Mouse (Mus musculus): ENCODE measurements around the gene Olfr1053.
"Not testable (repeated sequence)": the region's sequence is repeated elsewhere in the genome, so short reads cannot be mapped to it uniquely, and the experiment has no call there.

Olfr1053 gene

DNA sequence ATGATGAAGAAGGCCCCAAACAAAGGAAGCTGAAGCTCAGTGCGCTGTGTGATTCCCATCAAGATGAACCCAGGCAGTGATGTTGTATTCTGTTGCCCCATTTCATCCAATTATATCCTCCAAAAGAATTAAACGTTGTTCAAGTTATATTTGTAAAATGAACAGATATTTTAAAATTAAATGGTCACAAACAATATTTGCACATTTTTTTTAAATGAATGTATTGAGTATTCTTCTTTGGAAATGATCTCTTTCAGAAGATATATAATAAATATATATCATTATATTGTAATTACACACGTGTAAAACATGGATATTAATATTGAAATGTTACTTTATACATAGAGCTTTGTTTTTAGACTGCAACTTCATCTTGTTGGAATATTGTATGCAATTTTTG is at the start of gene Olfr1053:
Gene Olfr1053, minus strand, starts transcription at position 101 of the 400 bp plus-strand sequence.
- no peak for DNase-seq

DNA sequence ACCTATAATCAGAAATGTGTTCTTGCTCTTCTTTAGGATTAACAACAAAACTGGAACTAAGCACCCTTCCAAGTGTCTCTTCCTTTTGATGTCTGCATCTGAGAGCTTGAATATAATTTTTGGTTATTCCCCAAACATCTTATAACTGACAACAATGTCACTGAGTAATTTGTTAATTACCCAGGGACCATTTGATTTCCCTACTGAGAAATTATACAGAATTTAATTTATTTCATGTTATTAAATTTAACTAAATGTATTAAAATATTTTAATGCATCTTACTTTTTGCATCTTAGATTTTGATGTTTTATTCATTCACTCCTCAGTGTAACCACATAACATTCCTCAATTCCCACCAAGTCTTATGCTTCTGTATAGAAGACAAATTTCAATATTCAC is 47.3 kb upstream of the Olfr1053 start, which contains the start of gene Olfr1056:
Gene Olfr1056, minus strand, starts transcription at position 101 of the 400 bp plus-strand sequence.
- DNase-seq: no peak

DNA sequence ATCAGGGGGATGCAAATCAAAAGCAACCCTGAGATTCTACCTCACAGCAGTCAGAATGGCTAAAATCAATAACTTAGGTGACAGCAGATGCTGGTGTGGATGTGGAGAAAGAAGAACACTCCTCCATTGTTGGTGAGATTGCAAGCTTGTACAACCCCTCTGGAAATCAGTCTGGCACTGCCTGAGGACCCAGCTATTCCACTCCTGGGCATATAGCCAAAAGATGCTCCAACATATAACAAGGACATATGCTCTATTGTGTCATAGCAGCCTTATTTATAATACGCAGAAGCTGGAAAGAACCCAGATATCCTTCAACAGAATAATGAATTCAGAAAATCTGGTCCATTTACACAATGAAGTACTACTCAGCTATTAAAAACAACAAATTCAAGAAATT is 36.7 kb upstream of the Olfr1053 start:
- not testable (repeated sequence) for DNase-seq

DNA sequence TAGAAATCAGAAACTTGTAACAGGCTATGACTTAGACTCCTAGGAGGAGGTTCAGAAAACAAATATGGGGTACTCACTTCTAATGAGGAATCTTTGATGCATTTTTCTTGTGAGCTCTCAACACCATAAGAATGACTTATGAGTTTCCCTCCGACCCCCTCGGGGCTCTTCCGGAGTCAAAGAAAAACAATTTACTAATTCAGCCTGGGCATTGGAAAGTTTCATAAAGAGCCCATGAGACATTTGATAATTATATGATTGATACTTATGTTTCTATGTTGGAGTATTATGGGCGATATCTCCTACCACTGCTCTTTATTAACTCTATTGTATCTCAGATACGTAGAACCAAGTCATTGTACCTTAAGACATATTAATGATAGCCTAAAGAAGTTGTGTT is 35.1 kb upstream of the Olfr1053 start, which contains the start of gene Olfr1055:
Gene Olfr1055, minus strand, starts transcription at position 101 of the 400 bp plus-strand sequence.
- no peak for DNase-seq

DNA sequence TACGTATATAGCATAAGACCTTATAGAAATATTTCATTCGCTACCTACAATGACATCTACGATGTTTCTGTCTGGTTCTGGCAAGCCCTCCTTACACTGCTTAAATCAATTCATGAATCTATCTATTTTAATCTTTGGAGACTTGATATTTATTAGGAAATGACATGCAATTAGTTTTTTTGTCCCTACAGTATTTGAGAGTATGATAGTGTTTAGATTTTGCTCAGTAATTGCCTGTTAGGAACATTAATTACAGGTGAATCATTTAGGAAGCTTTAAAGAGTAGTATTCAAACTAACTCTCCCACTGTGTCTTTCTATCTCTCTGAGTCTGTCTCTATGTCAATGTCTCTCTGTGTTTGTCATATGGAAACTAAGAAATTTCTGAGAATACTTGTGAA is 20.2 kb upstream of the Olfr1053 start, which contains the start of gene Olfr1054:
Gene Olfr1054, minus strand, starts transcription at position 101 of the 400 bp plus-strand sequence.
- DNase-seq: no peak

DNA sequence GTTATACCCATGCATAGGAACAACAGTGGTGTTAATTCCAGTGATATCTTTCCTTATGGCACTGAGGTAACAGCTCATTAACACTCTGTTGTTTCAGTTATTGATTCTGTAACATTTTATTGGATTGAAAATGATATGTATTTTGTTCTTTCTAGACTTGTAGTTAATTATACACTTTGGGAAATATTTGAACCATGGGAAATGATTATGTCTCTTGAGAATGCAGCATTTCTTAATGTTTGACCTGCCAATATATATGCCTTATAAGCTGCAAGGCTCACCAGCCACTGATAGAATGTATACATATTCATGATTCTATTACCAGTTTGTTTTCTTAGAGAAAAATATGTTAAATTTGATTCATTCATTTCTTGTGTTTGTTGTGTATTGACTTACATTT is 22.9 kb downstream of the Olfr1053 start, which contains the start of gene Olfr1052:
Gene Olfr1052, plus strand, starts transcription at position 301 of the 400 bp plus-strand sequence.
- DNase-seq: no peak

DNA sequence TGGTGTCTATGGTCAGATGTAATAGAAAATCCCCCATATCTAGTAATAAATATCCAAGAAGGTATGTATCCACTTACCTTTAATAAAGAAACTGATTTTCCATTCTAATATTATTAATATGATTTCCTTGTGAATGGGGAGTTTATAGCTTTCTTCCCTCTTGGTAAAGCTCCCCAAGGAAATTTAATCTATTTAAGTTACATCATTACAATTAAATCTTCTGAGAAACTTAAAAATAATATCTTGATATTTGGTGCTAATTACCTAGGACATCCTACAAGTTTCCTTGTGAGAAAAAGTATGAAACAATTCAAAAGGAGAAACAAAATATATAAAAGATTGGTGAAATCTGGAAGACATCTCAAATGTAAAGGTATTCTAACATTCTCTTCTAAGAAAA is 36.1 kb downstream of the Olfr1053 start, which contains the start of gene Olfr1051:
Gene Olfr1051, minus strand, starts transcription at position 101 of the 400 bp plus-strand sequence.
- DNase-seq: not testable (repeated sequence)
